Mouse (Mus musculus): ENCODE measurements around the gene Gm266. TPM values are rescaled to one million over a fixed set of nuclear protein-coding genes. Genes with fewer than 3 reads are reported as not detected.

Gm266 gene
- polyA plus RNA-seq, 1 experiment from 2014 or later, result 19.9 TPM

GRCm38 (mm10) chr12:111440701-111441373 lies 44.8 kb downstream of the Gm266 start:
- Histone ChIP-seq H3K4me2 (replicated peaks) (no peak overlapping the region), H3K36me3 (no peaks in the 10 kb centered on the region), H3K9ac (no peak overlapping the region), H3K27ac (no peak overlapping the region), H3K27me3 (replicated peaks) (peaks cover 46% of the 10 kb centered on the region), H3K4me3 (replicated peaks) (no peak overlapping the region), H3K4me1 (replicated peaks) (peaks cover 33% of the 10 kb centered on the region), H3K9me3 (no peaks in the 10 kb centered on the region)
- 89% methylated on average over 9 of the region's 9 CpGs for WGBS
- no peak for ATAC-seq

GRCm38 (mm10) chr12:111438850-111439249 lies 46.8 kb downstream of the Gm266 start:
- H3K36me3 ChIP-seq, result no peaks in the 10 kb centered on the region
- ATAC-seq, result peak; percentile 60

GRCm38 (mm10) chr12:111437222-111437900 lies 48.3 kb downstream of the Gm266 start:
- no peak for ATAC-seq
- Histone ChIP-seq H3K27me3 (replicated peaks) (peaks cover 14% of the 10 kb centered on the region), H3K27ac (0 out of 2 replicates have a peak overlapping the region, but pooled peaks have one; percentile 9), H3K9me3 (no peaks in the 10 kb centered on the region), H3K4me2 (replicated peaks) (no peak overlapping the region), H3K4me1 (replicated peaks) (peaks cover 25% of the 10 kb centered on the region), H3K9ac (no peak overlapping the region), H3K4me3 (replicated peaks) (no peak overlapping the region), H3K36me3 (no peaks in the 10 kb centered on the region)
- 61% methylated on average over 5 of the region's 5 CpGs for WGBS

More at GRCm38 (mm10) chr12:111438850-111439249, 46.8 kb downstream of the Gm266 start:
- peaks cover 29% of the 10 kb centered on the region for H3K4me1 ChIP-seq (replicated peaks)
- H3K27me3 ChIP-seq (replicated peaks), result peaks cover 29% of the 10 kb centered on the region
- no peaks in the 10 kb centered on the region for H3K9me3 ChIP-seq
- 69% methylated on average over 6 of the region's 6 CpGs for WGBS
- no peak overlapping the region for H3K4me2 ChIP-seq (replicated peaks)
- H3K4me3 ChIP-seq (replicated peaks), result no peak overlapping the region
- H3K27ac ChIP-seq, result no peak overlapping the region
- no peak overlapping the region for H3K9ac ChIP-seq

GRCm38 (mm10) chr12:111436640-111437039 lies 49.0 kb downstream of the Gm266 start:
- Histone ChIP-seq H3K9me3 (no peaks in the 10 kb centered on the region), H3K27ac (no peak overlapping the region), H3K36me3 (no peaks in the 10 kb centered on the region), H3K9ac (no peak overlapping the region), H3K27me3 (replicated peaks) (peaks cover 7% of the 10 kb centered on the region), H3K4me2 (replicated peaks) (no peak overlapping the region), H3K4me1 (replicated peaks) (peaks cover 26% of the 10 kb centered on the region), H3K4me3 (replicated peaks) (no peak overlapping the region)
- 75% methylated on average over 8 of the region's 8 CpGs for WGBS
- no peak for ATAC-seq

GRCm38 (mm10) chr12:111436170-111436569 lies 49.5 kb downstream of the Gm266 start:
- Histone ChIP-seq H3K9me3 (no peaks in the 10 kb centered on the region), H3K4me2 (replicated peaks) (no peak overlapping the region), H3K27me3 (replicated peaks) (peaks cover 8% of the 10 kb centered on the region), H3K9ac (no peak overlapping the region), H3K36me3 (no peaks in the 10 kb centered on the region), H3K4me1 (replicated peaks) (peaks cover 26% of the 10 kb centered on the region), H3K27ac (no peak overlapping the region), H3K4me3 (replicated peaks) (no peak overlapping the region)
- ATAC-seq, result no peak
- 85% methylated on average over 3 of the region's 3 CpGs for WGBS

- Histone ChIP-seq H3K4me3 (replicated peaks) (no peak overlapping the region), H3K4me1 (replicated peaks) (peaks cover 37% of the 10 kb centered on the region), H3K9me3 (no peaks in the 10 kb centered on the region), H3K9ac (no peak overlapping the region; the same call in 1 of the 2 replicates), H3K27me3 (replicated peaks) (peaks cover 19% of the 10 kb centered on the region), H3K27ac (peak overlapping the region; percentile 40; the same call in 1 of the 2 replicates), H3K4me2 (replicated peaks) (no peak overlapping the region), H3K36me3 (no peaks in the 10 kb centered on the region)
- no peak for ATAC-seq
- WGBS, result 48% methylated on average over 8 of the region's 8 CpGs
These were observed 50.8 kb downstream of the Gm266 start for GRCm38 (mm10) chr12:111434745-111435327.

Other genes starting within 250 kb of the Gm266 start
- 127 and 149 TPM in 2 replicates for gene Amn, start 214.7 kb downstream of the Gm266 start, polyA plus RNA-seq (2015; fragmentation: Nextera tagmentation; extraction: Ambion mirVana)
- 31.8 and 33.9 TPM in 2 replicates for gene Cdc42bpb, start 108.1 kb downstream of the Gm266 start, polyA plus RNA-seq (2015; fragmentation: Nextera tagmentation; extraction: Ambion mirVana)
- 1.6 and 2.0 TPM in 2 replicates for gene Lbhd2, start 79.0 kb downstream of the Gm266 start, polyA plus RNA-seq (2015; fragmentation: Nextera tagmentation; extraction: Ambion mirVana)
- gene Exoc3l4, start 68.8 kb downstream of the Gm266 start, polyA plus RNA-seq (2015; fragmentation: Nextera tagmentation; extraction: Ambion mirVana), result 11.1 and 11.5 TPM in 2 replicates
- 4.9 and 5.7 TPM in 2 replicates for gene Tnfaip2, start 43.4 kb downstream of the Gm266 start, polyA plus RNA-seq (2015; fragmentation: Nextera tagmentation; extraction: Ambion mirVana)
- 574 and 692 TPM in 2 replicates for gene Eif5, start 52.2 kb upstream of the Gm266 start, polyA plus RNA-seq (2015; fragmentation: Nextera tagmentation; extraction: Ambion mirVana)
- gene Mark3, start 88.7 kb upstream of the Gm266 start, polyA plus RNA-seq (2015; fragmentation: Nextera tagmentation; extraction: Ambion mirVana), result 22.4 and 30.5 TPM in 2 replicates
- 765 and 774 TPM in 2 replicates for gene Ckb, start 186.5 kb upstream of the Gm266 start, polyA plus RNA-seq (2015; fragmentation: Nextera tagmentation; extraction: Ambion mirVana)
- 12.6 and 16.4 TPM in 2 replicates for gene Trmt61a, start 192.3 kb upstream of the Gm266 start, polyA plus RNA-seq (2015; fragmentation: Nextera tagmentation; extraction: Ambion mirVana)
- gene Bag5, start 227.4 kb upstream of the Gm266 start, polyA plus RNA-seq (2015; fragmentation: Nextera tagmentation; extraction: Ambion mirVana), result 46.7 and 48.7 TPM in 2 replicates
- gene Apopt1, start 227.4 kb upstream of the Gm266 start, polyA plus RNA-seq (2015; fragmentation: Nextera tagmentation; extraction: Ambion mirVana), result 50.1 and 51.8 TPM in 2 replicates

Measured in intestine, embryonic 15.5 days (tissue).